Mouse (Mus musculus) layer of hippocampus, adult 2 months (tissue): ENCODE data around the gene Mroh2b. TPM values are rescaled to one million over a fixed set of nuclear protein-coding genes. Genes with fewer than 3 reads are reported as not detected.
A peak's percentile ranks its signal among the peaks of the same experiment; 100 is the strongest.

Experiments
- DNase-seq, 2 experiments: peaks; one replicate each; pipeline ENCODE4 v3.0.0; 2022; ENCODE audit warnings: low spot score in 2 of 2
- H3K27ac ChIP-seq: fragments of 200-600 bp; 2 replicates; pipeline ENCODE4 v1.8.1; 2022
- H3K4me3 ChIP-seq: fragments of 200-600 bp; 2 replicates; pipeline ENCODE4 v1.8.1; 2022; ENCODE audit warnings: mild to moderate bottlenecking
- CTCF ChIP-seq: fragments of 200-600 bp; conservative IDR thresholded peaks from 2 replicates; pipeline ENCODE4 v1.8.1; 2022; ENCODE audit warnings: antibody characterized with exemption, mild to moderate bottlenecking, moderate library complexity
- long read RNA-seq, 2 experiments: library from polyadenylated mRNA; stranded (forward); transcript quantifications; one replicate each; pipeline ENCODE4 v2.0.0; 2021; ENCODE audit warnings: borderline mapping rate in 2 of 2
- total RNA-seq, 2 experiments: library from RNA; stranded (reverse); gene quantifications; 2 replicates each; pipeline ENCODE4 v1.2.3; 2021

Mroh2b gene
- not detected for total RNA-seq
- long read RNA-seq, experiment 1: 0 reads
- long read RNA-seq, experiment 2: 0 reads

GRCm38 (mm10) chr15:4898437-4898836 is at the start of gene Mroh2b:
Gene Mroh2b, plus strand, starts transcription at chr15:4898737.
- no peak for TF ChIP-seq CTCF
- no peak for DNase-seq
- Histone ChIP-seq H3K4me3 (no peak within 1 kb of the TSS), H3K27ac (no peak within 1 kb of the TSS)

GRCm38 (mm10) chr15:4850015-4850414 is 48.5 kb upstream of the Mroh2b start:
- Histone ChIP-seq H3K27ac (no peak overlapping the region), H3K4me3 (no peak overlapping the region)
- TF ChIP-seq CTCF: no peak
- DNase-seq: no peak

DNA sequence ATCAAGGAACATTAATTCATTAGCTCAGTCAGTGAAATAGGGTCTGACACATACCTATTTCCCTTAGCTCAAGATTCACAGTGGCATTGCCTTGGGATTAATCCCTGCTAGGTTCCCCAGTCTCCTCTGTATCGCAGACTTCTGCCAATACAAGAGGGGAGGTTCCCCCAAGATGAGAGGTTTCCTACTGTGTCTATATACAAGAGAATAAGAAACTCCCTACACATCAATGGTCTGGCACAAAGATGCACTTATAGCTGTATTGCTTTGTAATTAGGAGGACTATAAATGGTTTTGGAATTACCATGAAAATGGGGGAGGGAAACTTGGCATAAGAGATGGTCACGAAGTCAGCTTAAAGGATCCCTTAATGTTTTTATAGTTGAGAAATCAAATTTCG is 3.6 kb upstream of the Mroh2b start:
- no peak for TF ChIP-seq CTCF
- no peak for DNase-seq
- Histone ChIP-seq H3K27ac (no peak overlapping the region), H3K4me3 (no peak overlapping the region)

DNA sequence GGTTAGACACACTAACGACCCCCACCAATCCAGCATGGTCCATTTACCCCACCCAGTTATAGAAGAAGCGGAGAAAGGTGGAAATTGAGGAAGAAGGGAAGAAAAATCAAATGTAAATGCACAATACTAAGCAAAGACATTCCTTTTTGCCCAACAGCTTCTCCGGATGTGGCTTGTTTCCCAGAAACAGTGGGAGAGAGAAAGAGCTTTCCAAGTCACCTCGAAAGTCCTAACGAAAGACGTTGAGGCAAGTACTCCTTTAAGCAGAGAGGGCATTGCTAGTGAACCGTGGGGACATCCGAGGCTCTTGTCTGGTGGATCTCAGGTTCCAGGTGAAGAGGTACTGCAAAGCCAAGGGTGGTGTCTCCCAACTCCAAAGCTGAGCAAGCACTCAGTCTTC is 36.2 kb downstream of the Mroh2b start:
- no peak for DNase-seq
- no peak for TF ChIP-seq CTCF
- Histone ChIP-seq H3K4me3 (no peak overlapping the region), H3K27ac (no peak overlapping the region)

DNA sequence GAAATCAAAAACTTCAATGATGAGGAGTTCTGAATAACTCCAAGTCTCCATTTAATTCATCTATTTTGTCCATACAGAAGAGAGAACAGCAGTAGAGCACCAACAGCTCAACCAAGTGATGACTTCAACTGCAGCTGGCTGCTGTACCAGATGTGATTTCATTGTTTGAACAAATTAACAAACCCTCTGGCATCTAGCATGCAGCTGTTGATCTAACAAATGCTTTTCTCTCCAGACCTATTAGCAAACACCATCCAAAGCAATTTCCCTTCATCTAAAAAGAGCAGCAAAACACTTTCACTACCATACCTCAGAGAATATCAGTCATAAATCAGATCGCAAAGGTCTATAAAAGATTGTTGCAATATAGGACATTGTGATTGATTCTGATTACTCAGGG is 74.8 kb downstream of the Mroh2b start:
- Histone ChIP-seq H3K27ac (no peak overlapping the region), H3K4me3 (no peak overlapping the region)
- DNase-seq: no peak
- no peak for TF ChIP-seq CTCF

DNA sequence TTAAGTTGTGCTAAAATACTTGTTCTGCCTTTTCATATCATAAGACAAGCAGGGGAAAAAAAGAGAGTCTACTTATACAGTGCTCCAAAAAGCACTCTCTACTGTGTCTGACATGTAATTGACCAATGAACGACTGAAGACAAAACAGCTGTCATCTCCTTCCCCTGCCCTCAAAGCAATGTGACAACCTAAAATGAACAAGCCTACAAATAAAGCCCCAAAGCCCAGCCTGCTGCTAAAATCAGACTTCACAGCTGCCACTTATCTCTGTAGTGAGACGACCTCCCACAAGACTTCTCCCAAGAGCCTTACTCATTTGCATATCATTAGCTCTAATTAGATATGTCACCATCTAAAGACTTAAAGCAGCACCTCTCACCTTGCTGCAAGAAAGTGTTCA is 104.4 kb downstream of the Mroh2b start:
- DNase-seq: no peak
- Histone ChIP-seq H3K4me3 (no peak overlapping the region), H3K27ac (no peak overlapping the region)
- no peak for TF ChIP-seq CTCF

- H3K4me3 ChIP-seq: no peak overlapping the region
- no peak overlapping the region; the same call in 1 of the 2 replicates for H3K27ac ChIP-seq
- no peak for TF ChIP-seq CTCF
- DNase-seq: peak in 1 of 2 experiments; percentile 7
These were observed 105.1 kb downstream of the Mroh2b start for GRCm38 (mm10) chr15:5003503-5004196.

GRCm38 (mm10) chr15:5009644-5010107 is 111.1 kb downstream of the Mroh2b start:
- no peak for TF ChIP-seq CTCF
- no peak for DNase-seq
- H3K4me3 ChIP-seq: no peak overlapping the region
- H3K27ac ChIP-seq: no peak overlapping the region

Other genes starting within 250 kb of the Mroh2b start
- not detected for gene C6, start 171.6 kb upstream of the Mroh2b start, total RNA-seq
- gene C7, start 165.0 kb downstream of the Mroh2b start, total RNA-seq: under 1 TPM; 0.13 to 0.17 TPM
- gene Card6, start 209.8 kb downstream of the Mroh2b start, total RNA-seq: 1 to 10 TPM; 5.8 to 6.6 TPM
- gene Rpl37, start 217.9 kb downstream of the Mroh2b start, total RNA-seq: 100 to 1,000 TPM; 308 to 352 TPM
- 10 to 100 TPM; 24.3 to 24.8 TPM for gene Prkaa1, start 245.1 kb downstream of the Mroh2b start, total RNA-seq